Mouse (Mus musculus) embryonic fibroblast, embryonic 13.5 days (primary cell): Measurements from ENCODE around the gene Itga4.

Experiments used
- CTCF ChIP-seq: IDR thresholded peaks from 2 replicates; pipeline ENCODE4 v1.5.1; 2011; ENCODE audit warnings: mild to moderate bottlenecking, control low read depth, low read length, moderate library complexity, borderline replicate concordance; ENCODE audit not compliant: insufficient read depth
- POLR2A ChIP-seq: IDR thresholded peaks from 2 replicates; pipeline ENCODE4 v1.6.1; 2011; ENCODE audit warnings: low read depth, mild to moderate bottlenecking, control low read depth, low read length, moderate library complexity

DNA sequence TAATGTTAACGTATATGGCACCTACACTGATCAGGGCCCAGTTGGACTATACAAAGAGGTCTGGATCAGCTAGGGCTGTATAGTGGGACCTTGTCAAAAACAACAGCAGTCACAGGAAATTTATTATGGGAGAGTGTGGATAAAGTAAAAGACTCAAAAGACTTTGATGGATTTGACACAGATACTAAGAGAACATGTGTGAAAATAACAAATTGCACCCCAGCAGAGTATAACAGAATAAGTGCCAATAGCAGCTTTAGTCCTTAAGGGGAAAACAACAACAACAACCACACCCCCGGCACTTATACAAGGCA is 116.9 kb downstream of the Itga4 start:
- no peak for TF ChIP-seq CTCF
- TF ChIP-seq POLR2A = no peak
